Mouse (Mus musculus): ENCODE measurements around the gene Hist2h2ab.

DNA sequence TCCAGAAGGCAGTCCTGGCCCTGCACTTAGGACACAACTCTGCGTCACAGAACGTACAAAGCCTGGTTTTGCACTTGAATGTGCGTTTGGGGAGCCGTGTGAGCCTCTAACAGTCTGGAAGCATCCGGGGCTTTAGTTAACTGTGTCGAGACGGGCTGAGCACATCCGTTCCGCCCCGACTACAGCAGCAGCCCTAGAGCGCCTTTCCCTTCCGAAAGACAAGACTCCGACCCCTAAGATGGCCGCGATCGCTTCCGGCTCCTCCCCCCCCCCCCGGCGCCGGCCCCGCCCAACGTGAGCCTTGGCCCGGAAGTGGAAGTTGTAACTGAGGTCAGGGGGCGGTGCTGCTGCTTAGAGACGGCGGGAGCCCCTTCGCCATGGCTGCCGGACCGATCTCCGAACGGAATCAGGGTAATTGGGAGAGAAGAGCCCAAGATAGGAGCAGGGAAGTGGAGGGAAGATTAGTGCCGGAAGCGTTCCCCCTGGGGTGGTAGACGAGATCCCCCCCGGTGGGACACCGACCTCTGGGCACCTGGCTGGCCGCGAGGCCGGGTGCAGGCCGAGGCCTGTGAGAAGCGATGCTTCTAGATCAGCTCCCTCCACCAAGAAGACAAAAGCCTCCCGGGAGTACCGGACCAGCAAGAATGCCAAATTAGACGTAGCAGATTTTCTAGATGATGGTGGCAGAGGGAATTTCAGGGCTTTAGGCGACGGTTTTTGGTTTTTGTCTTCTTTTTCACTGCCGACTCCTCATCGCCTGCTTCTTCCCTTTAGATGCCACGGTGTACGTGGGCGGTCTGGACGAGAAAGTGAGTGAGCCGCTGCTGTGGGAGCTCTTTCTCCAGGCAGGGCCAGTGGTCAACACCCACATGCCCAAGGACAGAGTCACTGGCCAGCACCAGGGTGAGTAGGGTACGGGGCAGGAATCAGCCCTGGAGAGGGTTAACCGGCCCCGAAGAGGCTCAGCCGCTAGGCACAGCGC lies 47.2 kb upstream of the Hist2h2ab start, which contains the start of gene Sf3b4:
- TF ChIP-seq EP300 (IDR thresholded peaks at IDR 0.05; ENCODE audit: low read depth) (peak; percentile 80; the same call in 1 of the 2 replicates), CTCF (IDR thresholded peaks at IDR 0.05; ENCODE audit: low read depth) (no peak)
